Mouse (Mus musculus) ovary, postnatal 14 days (tissue): Measurements from ENCODE around the gene Akt1.
A peak's percentile ranks its signal among the peaks of the same experiment; 100 is the strongest.

Experiments used
- DNase-seq: peaks from one replicate; pipeline ENCODE4 v3.0.0; 2022; ENCODE audit warnings: low spot score

Akt1 gene

DNA sequence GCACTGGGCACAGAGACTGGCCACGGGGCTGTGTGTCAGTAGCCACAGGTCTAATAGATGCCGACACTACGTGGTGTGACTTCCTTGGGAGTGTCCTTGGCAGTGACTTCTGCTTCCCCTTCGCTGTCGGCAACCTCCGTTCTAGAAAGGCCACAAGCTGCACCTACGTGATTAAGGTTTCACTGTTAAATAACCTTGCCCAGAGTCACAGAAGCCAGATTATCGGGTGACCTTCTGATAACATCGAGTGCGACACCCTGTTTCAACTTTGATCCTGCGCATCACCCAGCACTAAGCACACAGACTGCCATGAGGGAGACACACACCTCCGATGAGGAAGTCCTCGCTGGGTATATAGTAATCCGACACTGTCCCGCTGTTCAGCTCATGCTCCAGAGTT, 13.8 kb upstream of the Akt1 start:
- no peak for DNase-seq

- no peak for DNase-seq
These were observed 8.7 kb upstream of the Akt1 start for GRCm38 (mm10) chr12:112683351-112683750.

DNA sequence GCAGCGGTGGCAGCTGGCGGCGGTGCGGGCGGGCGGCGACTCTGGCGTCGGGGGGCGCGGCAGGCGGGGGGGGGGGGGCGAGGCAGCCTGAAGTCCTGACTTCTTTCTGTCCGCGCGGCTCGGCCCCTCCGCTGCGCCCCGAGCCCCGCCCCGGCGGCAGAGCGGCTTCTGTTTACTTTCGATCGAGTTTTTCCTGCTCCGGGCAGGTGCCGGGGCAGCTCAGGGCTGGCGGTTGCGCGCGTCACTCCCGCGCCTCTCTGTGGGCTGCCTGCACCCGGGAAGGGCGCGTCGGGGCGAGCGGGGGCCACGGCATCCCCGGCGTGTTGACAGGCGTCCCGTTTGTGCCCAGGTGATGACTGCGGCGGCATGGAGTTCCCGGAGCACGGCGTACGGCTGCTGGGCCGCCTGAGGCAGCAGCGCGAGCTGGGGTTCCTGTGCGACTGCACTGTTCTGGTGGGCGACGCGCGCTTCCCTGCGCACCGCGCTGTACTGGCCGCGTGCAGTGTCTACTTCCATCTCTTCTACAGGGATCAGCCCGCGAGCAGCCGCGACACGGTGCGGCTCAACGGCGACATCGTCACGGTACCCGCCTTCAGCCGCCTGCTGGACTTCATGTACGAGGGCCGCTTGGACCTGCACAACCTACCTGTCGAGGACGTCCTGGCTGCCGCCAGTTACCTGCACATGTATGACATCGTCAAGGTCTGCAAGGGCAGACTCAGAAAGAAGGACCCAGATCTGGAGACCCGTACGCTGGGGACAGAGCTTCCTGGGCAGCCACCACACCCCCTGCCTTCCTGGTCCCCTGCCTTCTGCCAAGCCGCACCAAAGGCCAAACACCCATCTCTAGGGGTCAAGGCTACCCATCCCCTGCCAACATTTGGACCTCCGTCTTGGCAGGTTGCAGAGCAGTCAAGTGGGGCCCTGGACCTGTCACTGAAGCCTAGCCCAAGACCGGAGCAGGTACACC, 4.6 kb upstream of the Akt1 start:
- DNase-seq: no peak

- DNase-seq: peak; percentile 52
These were observed 3.9 kb upstream of the Akt1 start, which contains the start of gene Zbtb42 for GRCm38 (mm10) chr12:112678555-112679026. Zbtb42 (plus strand) TSS chr12:112678828.

DNA sequence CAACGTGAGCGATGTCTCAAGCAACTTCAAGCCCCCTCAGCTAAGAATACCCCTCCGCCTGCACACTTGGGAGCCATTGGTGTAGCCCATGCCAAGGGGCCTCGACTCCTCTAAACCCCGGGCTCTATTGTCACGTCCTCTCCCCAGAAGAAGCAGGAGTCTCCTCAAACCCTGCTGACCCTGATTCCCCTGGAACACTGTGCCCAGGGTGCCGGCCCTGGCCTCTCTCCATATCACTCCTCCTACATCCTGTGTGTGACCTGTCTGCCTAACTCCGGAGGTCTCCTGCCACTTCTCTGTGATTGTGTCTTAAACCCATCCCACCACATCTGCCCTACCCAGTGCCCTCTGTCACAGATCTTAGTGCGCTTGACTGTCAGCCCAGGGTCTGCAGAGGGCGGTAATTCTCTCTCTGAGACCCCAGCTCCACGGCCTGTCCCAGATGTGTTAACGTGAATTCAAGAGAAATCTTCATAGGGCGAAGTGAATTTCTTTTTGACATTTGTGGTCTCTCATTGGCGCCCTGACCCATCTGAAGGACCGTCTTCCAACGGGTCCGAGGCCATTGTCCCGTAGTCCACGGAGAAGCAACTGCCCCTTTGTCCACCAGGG, 3.4 kb upstream of the Akt1 start:
- no peak for DNase-seq

DNA sequence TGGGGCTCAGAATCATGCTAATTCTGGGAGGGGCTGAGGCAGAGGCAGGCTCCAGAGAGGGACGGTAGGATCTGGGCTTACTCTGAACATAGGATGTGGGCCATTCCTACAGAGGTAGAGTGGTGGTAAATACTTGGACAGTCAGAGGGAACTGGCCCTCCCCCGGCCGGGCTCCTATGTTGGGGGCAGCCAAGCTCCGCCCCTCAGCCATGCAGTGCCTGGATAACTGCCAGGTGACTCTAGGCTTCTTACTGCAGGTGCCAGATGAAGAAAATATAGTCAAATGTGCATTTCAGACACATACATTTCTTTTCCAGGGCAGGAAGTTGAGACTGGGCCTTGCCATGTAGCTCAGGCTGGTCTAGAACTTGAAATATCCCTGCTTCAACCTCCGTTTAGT, 2.4 kb upstream of the Akt1 start:
- no peak for DNase-seq

DNA sequence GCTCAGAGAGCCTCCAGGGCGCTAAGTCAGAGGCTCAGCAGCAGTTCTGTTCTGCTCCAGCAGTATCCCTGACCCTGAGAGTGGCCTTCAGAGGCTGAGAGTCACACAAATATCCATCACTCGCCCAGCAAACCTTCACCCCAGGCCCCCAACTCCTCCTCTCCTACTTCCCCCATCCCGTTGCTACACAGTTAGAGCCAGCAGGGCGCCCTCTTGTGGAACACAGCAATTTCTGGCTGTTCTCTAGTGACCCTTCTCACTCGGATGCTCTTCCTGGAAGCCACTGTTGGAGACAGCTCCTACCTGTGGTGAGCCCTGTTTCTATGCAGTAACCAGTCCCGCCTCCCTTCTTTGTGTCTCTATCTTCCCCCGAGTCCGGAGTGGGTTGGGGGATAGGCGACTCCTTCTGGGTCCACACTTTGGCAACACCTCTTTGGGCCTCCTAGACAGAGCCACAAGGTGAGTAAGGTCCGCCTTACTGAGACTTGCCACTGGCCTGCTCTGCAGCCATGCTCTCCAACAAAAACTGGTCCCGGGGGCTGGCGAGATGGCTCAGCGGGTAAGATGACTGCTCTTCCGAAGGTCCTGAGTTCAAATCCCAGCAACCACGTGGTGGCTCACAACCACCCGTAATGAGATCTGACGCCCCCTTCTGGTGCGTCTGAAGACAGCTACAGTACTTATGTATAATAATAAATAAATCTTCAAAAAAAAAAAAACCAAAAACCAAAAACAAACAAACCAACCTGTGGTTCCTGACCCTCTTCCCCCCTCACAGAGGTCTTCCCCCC, 756 bp upstream of the Akt1 start:
- peak; percentile 82 for DNase-seq

- no peak for DNase-seq
These were observed 1.1 kb downstream of the Akt1 start for GRCm38 (mm10) chr12:112673576-112674091.

GRCm38 (mm10) chr12:112672744-112673575, 1.7 kb downstream of the Akt1 start:
- no peak for DNase-seq

DNA sequence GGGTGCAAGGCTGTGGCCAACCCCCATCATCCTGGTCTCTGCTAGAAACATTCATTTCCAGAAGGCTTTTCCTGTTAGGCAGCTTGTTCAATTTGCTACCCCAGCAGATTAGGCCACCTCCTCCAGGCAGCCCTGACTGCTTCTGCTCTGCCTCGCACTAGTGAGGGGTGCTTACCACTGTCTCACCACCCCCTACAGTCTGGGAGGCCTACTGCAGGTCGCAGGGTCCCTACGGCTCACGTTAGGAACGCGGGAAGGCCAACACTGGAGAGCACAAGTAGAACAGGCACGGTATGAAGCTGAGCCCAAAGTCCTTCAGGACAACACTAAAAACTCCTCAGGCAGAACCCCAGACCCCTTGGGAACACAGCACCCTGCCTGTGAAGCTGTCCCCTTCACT, 2.8 kb downstream of the Akt1 start:
- DNase-seq: no peak

- no peak for DNase-seq
These were observed 3.8 kb downstream of the Akt1 start for GRCm38 (mm10) chr12:112670718-112671393.

GRCm38 (mm10) chr12:112667619-112668297, 6.9 kb downstream of the Akt1 start:
- DNase-seq: no peak

GRCm38 (mm10) chr12:112665881-112666544, 8.7 kb downstream of the Akt1 start:
- no peak for DNase-seq

- no peak for DNase-seq
These were observed 9.2 kb downstream of the Akt1 start for GRCm38 (mm10) chr12:112665445-112665844.

GRCm38 (mm10) chr12:112664656-112665055, 10.0 kb downstream of the Akt1 start:
- DNase-seq: no peak

DNA sequence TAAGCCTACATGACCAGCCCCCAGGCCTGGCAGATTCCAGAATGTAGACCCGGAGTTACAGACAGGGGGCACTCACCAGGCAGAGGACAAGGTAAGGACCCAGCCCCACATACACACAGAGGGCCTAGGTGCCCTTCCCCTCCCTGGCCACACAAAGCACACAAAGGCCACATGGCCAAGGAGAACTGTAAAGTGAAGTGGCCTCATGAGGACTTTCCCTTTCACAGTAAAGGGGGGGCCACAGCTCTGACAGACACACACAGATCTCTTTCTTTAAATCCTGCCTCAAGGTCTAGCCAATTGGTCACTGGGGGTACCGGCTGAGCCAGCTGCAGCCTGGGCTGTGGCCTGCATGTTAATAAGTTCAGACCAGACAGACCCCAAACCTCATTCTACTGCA, 10.6 kb downstream of the Akt1 start:
- DNase-seq: no peak

DNA sequence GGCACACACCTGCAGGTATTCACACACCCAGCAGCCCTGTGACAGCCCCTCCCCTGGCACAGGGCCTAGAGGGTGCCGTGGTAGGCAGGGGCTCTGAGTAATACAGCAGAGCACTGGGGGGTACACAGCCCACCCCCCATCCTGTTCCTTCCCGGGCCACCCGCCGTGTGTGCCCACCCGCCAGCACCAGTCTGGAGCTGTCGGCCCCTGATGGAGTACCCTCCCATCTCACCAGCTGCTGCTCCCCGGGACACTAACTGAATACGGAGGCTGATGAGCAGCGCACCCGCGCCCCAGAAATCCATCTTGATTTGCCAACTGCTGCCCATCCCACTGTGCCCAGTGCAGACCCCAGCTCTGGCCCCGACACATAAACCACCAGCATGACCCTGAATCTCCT, 11.0 kb downstream of the Akt1 start:
- no peak for DNase-seq

DNA sequence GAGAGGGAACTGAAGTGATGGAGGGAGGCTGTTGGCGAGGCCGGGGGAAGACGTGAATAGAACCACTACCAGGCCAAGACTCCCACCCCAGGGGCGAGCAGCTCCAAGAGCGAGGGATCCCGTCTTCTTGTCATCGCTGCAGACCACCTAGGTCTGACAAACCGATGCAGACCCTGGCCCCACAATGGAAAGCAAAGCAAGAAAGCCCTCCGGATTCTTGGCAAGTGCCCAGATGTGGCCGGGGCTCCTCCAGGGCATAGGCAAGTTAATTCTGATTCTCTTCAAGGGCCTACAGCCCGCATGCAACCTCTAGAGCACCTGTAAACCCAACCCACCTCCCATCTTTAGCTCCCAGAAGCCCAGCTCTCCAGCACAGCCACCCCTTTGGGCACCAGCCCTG, 11.4 kb downstream of the Akt1 start:
- no peak for DNase-seq

GRCm38 (mm10) chr12:112661851-112662250, 12.8 kb downstream of the Akt1 start:
- no peak for DNase-seq

DNA sequence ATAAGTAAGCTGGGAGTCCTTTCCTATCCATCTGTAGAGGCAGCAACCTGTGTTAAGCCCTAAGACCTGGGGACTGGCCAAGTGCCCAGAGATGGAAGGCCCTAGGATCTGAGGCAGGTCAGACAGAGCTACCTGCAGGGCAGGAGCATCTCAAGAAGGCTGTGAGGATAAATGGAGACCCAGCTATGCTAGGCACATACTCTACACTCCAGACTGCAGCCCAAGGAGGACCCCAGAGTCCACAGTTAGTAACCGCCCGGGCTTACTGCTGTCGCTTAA, 13.4 kb downstream of the Akt1 start:
- DNase-seq: no peak
